In genomic region chr3:137621312-137621711, GRCm38 (mm10) we compare ENCODE assay signal across 8 mouse cellular contexts. TPM values are rescaled to one million over a fixed set of nuclear protein-coding genes. Genes with fewer than 3 reads are reported as not detected.
DNase-seq lines count a peak whose midpoint lies in the region; ATAC-seq and TF ChIP-seq lines count a peak whose summit lies in the region.
"Not testable (repeated sequence)": the region's sequence is repeated elsewhere in the genome, so short reads cannot be mapped to it uniquely, and the experiment has no call there.

Gene Ddit4l, plus strand, starts transcription at chr3:137621612.

- H3K9me3 ChIP-seq in heart, embryonic 13.5 days; hindbrain, embryonic 16.5 days (ENCODE audit: control insufficient read depth, low read length); limb, embryonic 15.5 days; neural tube, embryonic 15.5 days (replicated peaks): not testable (repeated sequence)

- in situ Hi-C loops in Patski (cut with MboI; ENCODE audit: low pct_unique_long_range_greater_than_20kb): not testable (repeated sequence)

- DNase-seq in Patski (ENCODE audit: low read depth, low spot score); gastrocnemius, postnatal 14 days; layer of hippocampus, postnatal 10 days (ENCODE audit: low spot score in 2 of 2): not testable (repeated sequence)

- H3K27me3 ChIP-seq in Patski; heart, embryonic 13.5 days (replicated peaks); hindbrain, embryonic 16.5 days (replicated peaks; ENCODE audit: control insufficient read depth, insufficient read depth, low read length): not testable (repeated sequence)
- H3K27me3 ChIP-seq in limb, embryonic 15.5 days: peaks cover 21% of the 10 kb centered on the region
- H3K27me3 ChIP-seq in neural tube, embryonic 15.5 days (replicated peaks): peaks cover 22% of the 10 kb centered on the region

- not testable (repeated sequence) for H3K27ac ChIP-seq in embryonic fibroblast, embryonic 13.5 days (ENCODE audit: insufficient read depth, low read length); heart, embryonic 13.5 days (replicated peaks); hindbrain, embryonic 16.5 days (ENCODE audit: low read depth, low read length); limb, embryonic 15.5 days; neural tube, embryonic 15.5 days (replicated peaks)

- not testable (repeated sequence) for H3K4me3 ChIP-seq in embryonic fibroblast, embryonic 13.5 days (ENCODE audit: insufficient read depth, low read length); heart, embryonic 13.5 days; hindbrain, embryonic 16.5 days (ENCODE audit: low read length); limb, embryonic 15.5 days; neural tube, embryonic 15.5 days (replicated peaks)

- H3K36me3 ChIP-seq in heart, embryonic 13.5 days; hindbrain, embryonic 16.5 days (ENCODE audit: control insufficient read depth, insufficient read depth, low read length); limb, embryonic 15.5 days; neural tube, embryonic 15.5 days: not testable (repeated sequence)

- H3K4me1 ChIP-seq in embryonic fibroblast, embryonic 13.5 days (ENCODE audit: control insufficient read depth, insufficient read depth, low read length); hindbrain, embryonic 16.5 days (ENCODE audit: control insufficient read depth, insufficient read depth, low read depth, low read length); limb, embryonic 15.5 days: not testable (repeated sequence)
- H3K4me1 ChIP-seq in heart, embryonic 13.5 days: peaks cover 25% of the 10 kb centered on the region
- peaks cover 17% of the 10 kb centered on the region for H3K4me1 ChIP-seq in neural tube, embryonic 15.5 days

- H3K9ac ChIP-seq in heart, embryonic 13.5 days; hindbrain, embryonic 16.5 days (ENCODE audit: low read depth, low read length); limb, embryonic 15.5 days; neural tube, embryonic 15.5 days (replicated peaks): not testable (repeated sequence)

- intact Hi-C loops in gastrocnemius, postnatal 14 days (cut with DNase I; ENCODE audit: low total_unique reads): not testable (repeated sequence)

- not testable (repeated sequence) for TF ChIP-seq POLR2A in embryonic fibroblast, embryonic 13.5 days (IDR thresholded peaks at IDR 0.05; ENCODE audit: low read depth, low read length)

- CTCF ChIA-PET in Patski (lab: Charles Lee): interaction anchor here (1.3 kb wide), 1 partner anchor 10 kb away, joined by 4 read pairs; no protein-coding TSS in a partner anchor

- POLR2A ChIA-PET in Patski (lab: Charles Lee): interaction anchor here (0.8 kb wide), 1 partner anchor 11 kb away, joined by 6 read pairs; no protein-coding TSS in a partner anchor

- WGBS in heart, embryonic 13.5 days: 93% methylated on average over 3 of the region's 3 CpGs
- 89% methylated on average over 3 of the region's 3 CpGs for WGBS in hindbrain, embryonic 16.5 days
- 88% methylated on average over 3 of the region's 3 CpGs for WGBS in limb, embryonic 15.5 days
- 93% methylated on average over 3 of the region's 3 CpGs for WGBS in neural tube, embryonic 15.5 days

- H3K4me2 ChIP-seq in heart, embryonic 13.5 days: peak within 1 kb of the TSS; percentile 20; the same call in 1 of the 2 replicates
- not testable (repeated sequence) for H3K4me2 ChIP-seq in hindbrain, embryonic 16.5 days (ENCODE audit: low read length); limb, embryonic 15.5 days; neural tube, embryonic 15.5 days

- not testable (repeated sequence) for ATAC-seq in Patski; heart, embryonic 13.5 days (ENCODE audit: extremely low read depth, insufficient number of reproducible peaks, low FRiP score, low TSS enrichment); hindbrain, embryonic 16.5 days; limb, embryonic 15.5 days (ENCODE audit: insufficient number of reproducible peaks, low FRiP score, low TSS enrichment, low read depth); neural tube, embryonic 15.5 days (ENCODE audit: low FRiP score)

- not testable (repeated sequence) for TF ChIP-seq CTCF in Patski (IDR thresholded peaks at IDR 0.05); embryonic fibroblast, embryonic 13.5 days (IDR thresholded peaks at IDR 0.05; ENCODE audit: borderline replicate concordance, insufficient read depth, low read length)

RNA-seq across cellular contexts. Expression of gene Ddit4l, which starts in this region (rescaled TPM):
- 29.7 TPM for polyA plus RNA-seq in Patski (2021)
- 27.7 and 31.1 TPM in 2 replicates for polyA plus RNA-seq in embryonic fibroblast, embryonic 13.5 days (2011; ENCODE audit: insufficient read length, low read depth, missing spikeins)
- 100 to 1,000 TPM; 156 to 202 TPM for total RNA-seq in gastrocnemius, postnatal 14 days (2021)
- polyA plus RNA-seq in heart, embryonic 13.5 days (2015; fragmentation: Nextera tagmentation; extraction: Ambion mirVana): 6.3 and 6.5 TPM in 2 replicates
- 11.2 and 11.4 TPM in 2 replicates for polyA plus RNA-seq in hindbrain, embryonic 16.5 days (2015; fragmentation: Nextera tagmentation; extraction: Ambion mirVana)
- 10 to 100 TPM; 10.6 to 12.0 TPM for total RNA-seq in layer of hippocampus, postnatal 10 days (2021)
- 13.8 and 18.0 TPM in 2 replicates for polyA plus RNA-seq in limb, embryonic 15.5 days (2015; fragmentation: Nextera tagmentation; extraction: Ambion mirVana)
- 15.4 and 20.6 TPM in 2 replicates for polyA plus RNA-seq in neural tube, embryonic 15.5 days (2015; fragmentation: Nextera tagmentation; extraction: Ambion mirVana)

Comparison
In these comparisons a context has a peak if more than half of its experiments do, and no peak if none do; other contexts are left out.
1. RNA of gene Ddit4l (total RNA-seq): 156 to 202 TPM in gastrocnemius, postnatal 14 days; 10.6 to 12.0 TPM in layer of hippocampus, postnatal 10 days; every median in the first group is over 10 times any median in the second.